Mouse (Mus musculus) spleen, adult 18-20 months (tissue): Measurements from ENCODE around the gene Gm4763.
"Not testable (repeated sequence)": the region's sequence is repeated elsewhere in the genome, so short reads cannot be mapped to it uniquely, and the experiment has no call there.

Experiments used
- DNase-seq, 2 experiments: peaks; one replicate each; pipeline ENCODE4 v3.0.0; 2022; ENCODE audit warnings: mixed read lengths in 2 of 2

The Gm4763 gene

DNA sequence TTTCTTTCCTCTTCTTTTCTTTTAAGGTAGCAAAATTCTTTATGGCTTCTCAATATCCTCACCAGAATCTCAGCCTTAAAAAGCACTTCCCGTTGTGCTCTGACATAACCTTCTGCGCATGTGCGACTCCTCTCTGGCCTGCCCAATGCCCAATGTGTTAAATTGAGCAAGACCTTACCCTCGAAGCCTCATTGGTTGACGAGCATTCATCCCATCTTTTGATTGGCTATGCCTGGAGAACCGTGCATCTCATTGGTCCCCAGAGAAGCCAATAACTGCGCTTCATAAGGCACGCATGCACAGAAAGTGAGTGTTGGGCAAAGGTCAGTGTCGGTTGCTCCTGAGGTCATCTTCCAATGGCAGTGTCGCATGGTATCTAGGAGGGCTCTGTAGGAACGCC is at the start of gene Gm4763:
Gm4763 (minus strand) TSS at position 101 of the 400 bp plus-strand sequence.
- not testable (repeated sequence) for DNase-seq

DNA sequence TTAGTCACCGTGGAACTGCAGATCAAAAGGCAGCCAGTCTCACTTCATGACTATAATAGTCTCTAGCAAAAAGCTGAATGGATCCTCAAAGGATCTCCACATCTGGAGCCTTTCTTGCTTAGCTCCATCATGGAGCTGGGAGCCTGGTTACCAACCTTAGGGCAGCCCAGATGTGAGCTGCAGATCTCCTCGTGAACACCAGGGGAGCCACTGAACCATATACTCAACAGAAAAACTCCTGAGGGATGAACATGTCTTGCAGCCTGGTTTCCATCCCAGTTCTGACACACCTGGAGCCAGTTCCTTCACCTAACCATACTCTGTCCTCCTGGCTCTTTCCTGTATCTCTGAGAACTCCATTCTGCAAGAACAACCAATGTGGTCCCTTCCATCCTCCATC is 49.4 kb upstream of the Gm4763 start:
- DNase-seq: no peak

DNA sequence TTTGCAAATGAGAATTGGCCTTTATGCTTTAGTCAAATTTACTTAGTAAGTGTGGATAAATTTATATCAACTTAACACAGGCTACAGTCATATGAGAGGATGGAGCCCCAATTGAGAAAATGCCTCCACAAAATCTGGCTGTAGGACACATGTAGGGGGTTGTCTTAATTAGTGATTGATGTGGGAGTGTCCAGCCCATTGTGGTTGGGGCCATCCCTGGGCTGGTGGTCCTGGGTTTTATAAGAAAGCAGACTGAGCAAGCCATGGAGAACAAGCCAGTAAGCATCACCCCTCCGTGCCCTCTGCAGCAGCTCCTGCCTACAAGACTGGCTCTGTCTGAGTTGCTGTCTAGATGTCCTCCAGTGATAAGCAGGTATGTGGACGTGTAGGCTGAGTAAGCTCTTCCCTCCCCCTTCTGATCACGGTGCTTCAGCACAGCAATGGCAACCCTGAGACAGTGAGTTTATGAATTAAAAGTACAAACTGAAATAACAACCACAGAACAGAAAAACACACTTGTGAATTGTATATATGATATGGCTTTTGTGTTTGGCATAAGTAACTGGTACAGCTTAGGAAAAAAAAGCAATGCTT is 47.3 kb upstream of the Gm4763 start:
- DNase-seq: no peak

DNA sequence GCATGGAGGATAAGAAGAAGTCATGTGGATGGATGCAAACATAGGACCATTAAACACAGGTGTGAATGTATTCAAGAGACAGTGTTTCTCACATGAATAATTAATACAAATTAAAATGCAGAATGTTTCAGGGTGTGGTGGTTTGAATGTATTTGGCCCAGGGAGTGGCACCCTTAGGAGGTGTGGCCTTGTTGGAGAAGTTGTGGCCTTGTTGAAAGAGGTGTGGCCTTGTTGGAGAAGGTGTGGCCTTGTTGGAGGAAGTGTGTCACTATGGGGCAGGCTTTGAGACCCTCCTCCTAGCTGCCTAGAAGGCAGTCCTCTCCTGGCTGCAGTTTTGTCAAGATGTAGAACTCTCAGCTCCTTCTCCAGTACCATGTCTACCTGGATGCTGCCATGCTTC is 44.7 kb upstream of the Gm4763 start:
- DNase-seq: no peak

DNA sequence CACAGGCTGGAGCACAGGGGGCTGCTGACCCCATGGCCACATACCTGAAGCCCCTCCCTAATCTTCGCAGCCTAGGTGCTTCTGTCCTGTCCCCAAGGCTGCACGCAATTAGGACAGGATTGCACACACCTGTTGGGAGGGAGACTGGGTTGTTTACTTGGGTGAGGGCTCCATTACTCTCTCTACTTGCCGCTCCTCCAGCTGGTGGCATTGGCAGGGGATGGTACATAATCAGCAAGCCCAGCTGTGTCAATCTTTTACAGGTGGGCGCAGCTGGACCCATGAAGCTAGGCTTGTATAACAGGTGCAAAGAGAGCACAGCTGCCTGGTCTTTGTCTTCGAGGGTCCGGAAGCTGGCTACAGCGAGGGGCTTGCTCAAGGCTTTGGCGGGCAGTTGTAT is 35.9 kb upstream of the Gm4763 start:
- DNase-seq: no peak

DNA sequence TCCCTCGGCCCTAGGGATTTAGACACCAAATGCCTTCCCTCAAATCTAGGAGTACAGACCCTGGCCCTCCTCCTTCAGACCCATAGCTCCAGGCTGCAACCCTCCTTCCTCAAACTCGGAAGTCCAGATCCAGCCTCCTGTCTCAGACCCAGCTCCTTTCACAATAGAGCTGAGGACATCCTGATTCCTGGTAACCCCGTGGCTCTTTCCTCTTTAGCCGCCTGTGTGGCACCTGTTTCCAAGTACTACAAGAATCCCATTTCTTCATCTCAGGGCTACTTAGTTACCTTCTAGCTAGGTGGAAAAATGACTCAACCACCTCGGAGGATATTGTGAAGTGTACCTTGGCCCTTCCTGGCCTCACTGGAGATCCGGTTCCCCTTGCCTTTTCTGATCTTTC is 34.5 kb upstream of the Gm4763 start:
- no peak for DNase-seq

DNA sequence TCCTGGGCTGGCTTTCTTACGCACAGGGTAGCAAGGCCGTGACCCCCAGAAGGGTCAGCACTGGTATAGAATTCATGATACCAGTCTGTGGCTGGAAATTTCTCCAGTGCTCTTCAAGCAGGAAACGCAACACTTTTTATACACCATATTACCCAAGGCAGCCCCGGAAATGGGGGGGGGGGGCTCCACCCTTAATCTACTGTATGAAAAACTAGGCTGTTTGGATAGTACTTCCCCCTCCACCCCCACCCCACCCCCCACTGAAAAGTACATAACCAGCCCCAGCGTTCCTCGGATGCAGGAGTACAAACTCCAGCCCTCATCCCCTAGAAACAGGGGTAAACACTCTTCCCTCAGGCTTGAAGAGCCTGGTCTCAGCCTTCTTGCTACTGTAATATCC is 33.5 kb upstream of the Gm4763 start, which contains the start of gene Cd177:
Cd177 (minus strand) TSS at position 101 of the 400 bp plus-strand sequence.
- DNase-seq: no peak

DNA sequence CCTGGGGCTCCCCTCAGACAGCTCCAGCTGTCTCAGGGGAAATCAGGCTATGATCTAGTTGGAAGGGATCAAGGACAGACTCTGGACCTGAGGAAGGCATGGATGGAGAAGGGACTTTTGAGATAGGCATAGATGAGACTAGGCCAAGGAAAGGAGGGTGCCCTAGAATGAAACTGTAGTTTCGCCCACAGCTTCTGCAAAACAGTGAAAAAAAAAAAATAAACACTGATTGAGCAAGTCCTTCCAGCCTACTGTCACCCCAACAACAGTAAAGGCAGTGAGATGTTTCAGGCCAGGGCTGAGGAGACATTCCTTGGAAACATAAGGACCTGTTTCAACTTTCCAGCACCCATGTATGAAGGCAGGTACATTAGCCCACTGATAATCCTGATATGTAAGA is 31.8 kb upstream of the Gm4763 start:
- DNase-seq: no peak

DNA sequence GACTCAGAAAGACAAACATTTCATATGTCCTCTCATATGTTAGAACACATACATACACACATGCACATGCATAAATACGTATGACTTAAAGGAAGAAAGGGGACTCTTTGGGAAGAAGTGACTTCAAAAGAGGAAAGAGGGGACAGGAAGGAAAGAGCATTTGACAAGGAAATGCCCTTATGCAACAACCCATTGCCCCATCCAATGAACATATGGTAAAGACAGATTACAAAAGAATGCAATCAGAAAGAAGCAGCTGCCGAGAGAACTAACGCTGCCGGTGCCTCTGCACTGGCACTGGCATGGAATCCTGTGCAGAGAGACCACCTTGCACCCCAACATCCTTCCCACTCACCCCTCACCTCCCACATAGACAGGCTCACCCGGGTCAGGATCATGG is 26.8 kb upstream of the Gm4763 start:
- no peak for DNase-seq

DNA sequence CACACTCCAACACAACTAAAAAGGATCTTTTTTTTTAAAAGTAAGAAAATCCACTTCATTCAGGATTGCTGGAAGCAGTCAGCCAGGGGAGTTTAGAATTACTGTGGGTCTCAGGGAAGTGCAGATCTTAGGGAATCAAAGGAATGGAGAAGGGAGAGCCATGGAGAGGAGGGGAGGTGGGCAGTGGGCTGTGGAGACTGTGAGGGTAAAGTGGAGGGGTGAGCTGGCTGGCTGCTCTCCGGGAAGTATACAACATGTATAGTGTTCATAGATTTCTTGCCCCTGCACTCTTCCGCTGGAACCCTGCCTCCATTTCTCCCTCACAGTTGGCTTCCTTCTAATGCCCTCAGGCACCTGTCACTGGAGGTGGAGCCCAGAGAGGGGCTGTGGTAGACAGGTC is 24.9 kb upstream of the Gm4763 start:
- DNase-seq: no peak

DNA sequence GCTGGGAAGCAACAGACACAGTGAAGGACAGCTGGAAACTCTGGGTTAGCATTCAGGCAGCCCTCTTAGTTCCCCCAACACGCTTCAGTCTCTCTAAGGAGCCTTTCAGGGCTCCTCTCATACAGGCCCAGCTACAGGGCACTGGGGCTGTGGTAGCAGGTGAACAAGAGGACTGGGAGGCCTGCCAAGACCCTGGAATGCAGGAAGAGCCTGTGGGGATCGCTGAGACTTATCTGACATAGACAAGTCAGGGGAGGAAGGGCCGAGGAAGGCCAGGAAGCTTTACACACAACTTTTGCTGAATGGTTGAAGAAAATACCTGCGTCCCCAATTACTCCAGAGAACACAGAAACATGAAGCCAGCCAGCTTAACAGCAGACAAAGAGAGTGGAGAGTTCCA is 24.0 kb upstream of the Gm4763 start:
- no peak for DNase-seq

DNA sequence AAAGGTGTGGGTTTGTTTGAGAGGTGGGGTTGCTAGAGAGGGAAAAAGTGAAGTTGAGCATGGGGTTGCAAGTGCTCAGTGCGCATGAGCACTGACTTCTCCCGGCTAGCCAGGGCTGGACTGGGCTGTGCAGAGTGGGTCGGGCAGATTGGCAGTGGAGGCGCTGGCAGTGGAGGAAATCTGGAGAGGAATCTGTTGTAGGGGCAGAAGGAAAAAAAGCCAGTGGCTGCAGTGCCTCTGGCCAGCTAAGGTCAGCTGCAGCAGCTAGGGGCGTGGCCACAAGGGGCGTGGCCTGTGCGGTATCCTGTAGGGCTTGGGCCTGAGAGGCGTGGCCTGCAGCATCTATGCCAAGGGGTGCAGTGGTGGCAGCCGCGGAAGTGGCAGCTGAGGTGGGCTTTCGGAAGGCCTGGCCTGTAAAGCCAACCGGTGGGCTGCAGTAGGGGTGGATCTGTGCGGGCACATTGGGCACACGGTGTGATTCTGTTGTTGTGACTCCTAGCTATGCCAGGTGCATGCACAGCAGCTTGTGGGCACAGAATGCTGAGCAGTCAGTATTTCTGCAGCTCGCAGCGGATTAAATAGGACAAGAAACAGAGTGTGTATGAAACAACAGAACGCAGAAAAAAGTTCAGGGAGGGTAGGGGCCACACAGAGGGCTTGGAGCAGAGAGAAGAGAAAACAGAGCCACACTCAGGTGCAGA is 9.4 kb upstream of the Gm4763 start:
- peak in 1 of 2 experiments; percentile 12 for DNase-seq

DNA sequence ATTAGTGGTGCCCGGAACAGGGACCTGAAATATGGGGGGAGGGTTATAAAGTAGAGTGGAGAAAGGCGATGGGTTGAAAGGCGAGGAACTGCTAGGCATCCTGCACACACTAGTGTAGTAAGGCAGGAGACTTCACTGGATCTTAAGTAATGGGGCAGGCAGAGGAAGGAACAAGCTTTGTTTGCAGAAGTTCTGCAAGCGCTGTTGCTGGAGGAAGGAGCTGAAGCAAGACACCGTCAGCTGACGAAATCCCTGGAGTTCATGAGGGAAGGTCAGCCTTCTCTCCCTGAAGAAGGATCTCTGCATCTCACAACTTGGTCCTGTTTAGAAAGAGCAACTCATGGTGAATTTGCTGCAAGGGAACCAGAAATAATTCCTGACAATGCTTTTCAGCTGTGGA is 11.7 kb downstream of the Gm4763 start:
- no peak for DNase-seq

DNA sequence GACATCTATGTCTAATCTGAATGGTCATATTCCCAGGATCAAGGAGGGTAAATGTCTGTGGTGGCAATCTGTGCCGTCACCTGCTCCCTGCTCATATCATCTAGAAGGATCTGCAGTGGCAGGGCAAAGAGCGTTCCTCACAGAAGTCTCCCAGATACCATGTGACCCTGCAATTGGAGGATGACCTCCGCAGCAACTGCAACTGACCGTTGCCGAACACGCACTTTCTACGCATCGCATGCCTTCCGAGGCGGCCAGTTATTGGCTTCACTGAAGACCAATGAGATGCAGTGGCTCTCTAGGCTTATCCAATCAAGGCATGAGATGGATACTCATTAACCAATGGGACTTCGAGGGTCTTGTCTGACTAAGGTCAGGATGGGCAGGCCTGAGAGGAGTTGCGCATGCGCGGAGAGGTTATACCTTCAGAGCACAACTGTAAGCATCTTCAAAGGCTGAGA is 17.8 kb downstream of the Gm4763 start, which contains the start of gene BC049730:
BC049730 (plus strand) TSS at position 411 of the 461 bp plus-strand sequence.
- DNase-seq: no peak

DNA sequence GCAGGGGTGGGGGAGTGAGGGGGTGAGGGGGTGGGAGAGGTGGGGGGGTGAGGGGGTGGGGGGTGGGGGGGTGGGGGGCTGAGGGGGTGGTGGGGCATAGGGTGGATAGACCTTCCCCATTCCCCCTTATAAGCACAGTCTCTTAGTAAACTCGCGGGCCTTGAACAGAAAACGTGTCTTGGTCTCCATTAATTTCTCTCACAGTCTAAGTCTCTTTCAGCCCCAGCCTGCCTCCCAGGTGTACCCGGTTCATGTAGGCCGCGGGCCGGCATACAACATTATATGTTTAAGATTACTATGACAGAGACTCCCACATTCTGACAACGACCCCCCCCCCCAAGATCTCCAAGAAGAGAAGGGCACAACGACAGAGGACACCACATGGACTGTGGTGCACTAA is 23.9 kb downstream of the Gm4763 start:
- not testable (repeated sequence) for DNase-seq

DNA sequence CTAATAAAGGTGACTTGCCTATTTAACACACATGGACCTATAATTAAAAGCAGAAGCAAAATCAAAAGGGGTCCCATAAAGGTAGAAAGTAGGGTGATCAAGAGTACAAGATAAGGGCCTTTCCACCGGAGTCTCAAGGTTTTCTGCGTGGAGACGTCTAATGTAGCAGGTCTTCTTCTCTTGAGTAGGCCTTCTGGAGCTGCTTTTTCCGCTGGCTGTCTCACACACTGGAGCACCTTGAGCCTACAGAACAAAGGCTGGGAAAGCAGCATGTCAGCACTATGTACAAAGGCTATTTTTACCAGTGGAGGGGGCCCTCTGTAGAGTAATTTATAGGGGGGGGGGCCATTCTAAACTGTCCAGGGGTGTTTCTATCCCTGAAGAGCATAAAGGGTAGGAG is 28.8 kb downstream of the Gm4763 start:
- not testable (repeated sequence) for DNase-seq

DNA sequence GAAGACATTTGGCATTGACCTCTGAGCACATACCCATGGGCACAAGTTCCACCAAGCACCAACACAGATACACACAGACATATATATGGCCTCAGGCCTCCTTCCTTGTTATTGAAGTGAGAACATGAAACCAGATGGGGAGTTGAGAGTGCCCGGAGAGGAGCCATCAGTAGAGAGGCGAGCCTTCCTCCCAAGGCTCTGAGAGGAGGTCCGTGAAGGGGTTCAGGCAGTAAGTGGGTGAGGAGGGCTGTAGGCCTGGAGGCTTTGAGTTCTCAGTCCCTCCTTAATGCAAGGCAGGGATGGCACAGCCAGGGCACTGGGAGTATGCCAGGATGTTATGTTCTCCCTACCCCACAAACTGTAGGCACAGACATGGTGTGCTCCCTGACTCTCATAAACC is 34.0 kb downstream of the Gm4763 start:
- not testable (repeated sequence) for DNase-seq

DNA sequence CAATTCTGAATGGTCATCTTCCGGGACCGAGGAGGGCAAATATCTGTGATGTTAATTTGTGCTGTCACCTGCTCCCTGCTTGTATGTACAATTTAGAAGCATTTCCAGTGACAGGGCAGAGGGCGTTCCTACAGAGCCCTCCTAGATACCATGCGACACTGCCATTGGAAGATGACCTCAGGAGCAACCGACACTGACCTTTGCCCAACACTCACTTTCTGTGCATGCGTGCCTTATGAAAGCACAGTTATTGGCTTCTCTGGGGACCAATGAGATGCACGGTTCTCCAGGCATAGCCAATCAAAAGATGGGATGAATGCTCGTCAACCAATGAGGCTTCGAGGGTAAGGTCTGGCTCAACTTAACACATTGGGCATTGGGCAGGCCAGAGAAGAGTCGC is 39.2 kb downstream of the Gm4763 start:
- DNase-seq: not testable (repeated sequence)

DNA sequence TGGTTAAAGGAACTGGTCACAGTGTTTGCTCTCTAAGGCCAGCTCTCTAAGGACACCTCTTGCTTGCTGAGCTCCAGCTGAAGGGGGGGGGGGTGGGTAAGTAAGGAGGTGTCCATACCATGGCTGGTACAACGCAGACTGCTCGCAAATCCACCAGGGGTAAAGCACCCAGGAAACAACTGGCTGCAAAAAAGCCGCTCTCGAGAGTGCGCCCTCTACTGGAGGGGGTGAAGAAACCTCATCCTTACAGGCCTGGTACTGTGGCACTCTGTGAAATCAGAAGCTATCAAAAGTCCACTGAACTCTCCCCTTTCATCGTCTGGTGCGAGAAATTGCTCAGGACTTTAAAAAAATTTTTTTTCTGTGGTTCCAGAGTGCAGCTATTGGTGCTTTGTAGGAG is 42.6 kb downstream of the Gm4763 start:
- peak in 1 of 2 experiments; percentile 11 for DNase-seq

DNA sequence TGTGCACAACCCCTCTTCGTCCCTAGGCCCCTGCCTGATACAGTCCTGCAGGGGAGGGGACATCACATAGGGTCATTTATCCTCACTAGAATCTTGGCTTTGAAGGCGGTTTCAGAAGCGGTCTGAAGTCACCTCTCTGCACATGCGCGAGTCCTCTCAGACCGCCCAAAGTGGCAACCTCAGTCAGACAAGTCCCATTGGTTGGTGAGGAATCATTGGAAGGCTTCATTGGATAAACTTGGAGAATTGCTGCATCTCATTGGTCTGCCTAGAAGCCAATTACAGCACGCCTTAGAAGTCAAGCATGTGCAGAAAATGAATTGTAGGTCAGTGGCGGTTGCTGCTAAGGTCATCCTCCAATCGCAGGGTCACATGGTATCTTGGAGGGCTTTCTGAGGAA is 50.1 kb downstream of the Gm4763 start, which contains the start of gene Tex101:
Tex101 (minus strand) TSS at position 101 of the 400 bp plus-strand sequence.
- no peak for DNase-seq

DNA sequence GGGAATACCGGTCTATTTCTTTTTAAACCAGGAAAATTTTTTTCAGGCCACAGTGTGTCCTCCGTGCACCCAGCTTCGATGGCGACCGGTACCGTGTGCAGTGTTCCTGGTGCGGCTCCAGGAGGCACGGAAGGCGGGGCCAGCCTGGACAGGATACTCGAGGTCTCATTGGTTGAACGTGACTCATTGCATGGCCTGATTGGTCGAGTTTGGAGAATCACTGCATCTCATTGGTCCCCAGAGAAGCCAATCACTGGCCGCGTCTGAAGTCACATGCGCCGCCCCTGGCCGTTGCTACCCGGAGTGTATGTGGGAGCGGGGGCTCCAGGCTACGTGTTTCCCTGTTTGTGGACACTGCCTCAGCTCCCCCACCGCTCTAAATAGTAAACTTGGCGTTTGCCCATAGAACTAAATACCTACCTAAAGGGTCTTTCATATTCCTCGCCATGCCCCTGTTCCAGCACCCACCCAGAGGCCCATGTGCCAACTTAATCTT is 54.7 kb downstream of the Gm4763 start:
- DNase-seq: no peak
